Mouse (Mus musculus) heart, embryonic 15.5 days (tissue): Measurements from ENCODE around the gene Jsrp1. TPM values are rescaled to one million over a fixed set of nuclear protein-coding genes. Genes with fewer than 3 reads are reported as not detected.
A peak's percentile ranks its signal among the peaks of the same experiment; 100 is the strongest.

Experiments used
- ATAC-seq: fragments of 200-750 bp; cut with Nextera tagmentation; replicated peaks from 2 replicates; pipeline ENCODE4 v1.8.0; 2017; ENCODE audit warnings: low read depth, moderate TSS enrichment; ENCODE audit not compliant: insufficient number of reproducible peaks, insufficient read depth, low FRiP score
- H3K27ac ChIP-seq: fragments of 300-500 bp; sonication (generic); 2 replicates; pipeline ENCODE4 v1.5.1; 2015; ENCODE audit warnings: mild to moderate bottlenecking, inconsistent platforms
- H3K27me3 ChIP-seq: fragments of 300-500 bp; sonication (generic); 2 replicates; pipeline ENCODE4 v1.6.1; 2015; ENCODE audit warnings: inconsistent platforms
- H3K36me3 ChIP-seq: fragments of 300-500 bp; sonication (generic); 2 replicates; pipeline ENCODE4 v1.6.1; 2015; ENCODE audit warnings: mild to moderate bottlenecking, inconsistent platforms
- H3K4me1 ChIP-seq: fragments of 300-500 bp; sonication (generic); replicated peaks from 2 replicates; pipeline ENCODE4 v1.6.1; 2015; ENCODE audit warnings: inconsistent platforms
- H3K4me2 ChIP-seq: fragments of 300-500 bp; sonication (generic); 2 replicates; pipeline ENCODE4 v1.6.1; 2015; ENCODE audit warnings: inconsistent platforms, mild to moderate bottlenecking, moderate library complexity
- H3K4me3 ChIP-seq: fragments of 300-500 bp; sonication (generic); 2 replicates; pipeline ENCODE4 v1.5.1; 2015; ENCODE audit warnings: mild to moderate bottlenecking, inconsistent platforms
- H3K9ac ChIP-seq: fragments of 300-500 bp; sonication (generic); 2 replicates; pipeline ENCODE4 v1.6.1; 2015; ENCODE audit warnings: mild to moderate bottlenecking, inconsistent platforms
- H3K9me3 ChIP-seq: fragments of 300-500 bp; sonication (generic); replicated peaks from 2 replicates; pipeline ENCODE4 v1.6.1; 2016; ENCODE audit warnings: inconsistent platforms
- WGBS: fragments of 180-500 bp; shearing (Covaris S2); methylation state at CpG from one replicate; pipeline ENCODE4 v1.1.7; 2015; ENCODE audit warnings: mixed read lengths; 5-methylcytosine and 5-hydroxymethylcytosine counted together
- polyA plus RNA-seq: library from polyadenylated mRNA; unstranded; fragments of >200 nt; fragmentation: Nextera tagmentation; extraction: Ambion mirVana; gene quantifications from 2 replicates; pipeline ENCODE4 v1.2.1, GENCODE M21; 2015

Gene Jsrp1
- polyA plus RNA-seq, 1 experiment from 2014 or later, result 5.1 TPM

- peak within 1 kb of the TSS; percentile 91 for H3K27ac ChIP-seq
- peak within 1 kb of the TSS; percentile 77 for H3K4me3 ChIP-seq
- H3K36me3 ChIP-seq, result peaks cover 45% of the 10 kb centered on the region
- H3K4me2 ChIP-seq, result peak within 1 kb of the TSS; percentile 69
- peaks cover 36% of the 10 kb centered on the region for H3K4me1 ChIP-seq
- no peaks in the 10 kb centered on the region for H3K9me3 ChIP-seq
- H3K9ac ChIP-seq, result peak within 1 kb of the TSS; percentile 85
- H3K27me3 ChIP-seq, result no peaks in the 10 kb centered on the region
- under 1% methylated on average over 104 of the region's 104 CpGs for WGBS
- peak; percentile 91 for ATAC-seq
Observed at GRCm38 (mm10) chr10:80798150-80799006, 14.9 kb downstream of the Jsrp1 start, which contains the start of the genes Sf3a2 and Plekhj1. Gene Sf3a2 (plus strand): TSS chr10:80798198. Gene Plekhj1 (minus strand): TSS chr10:80798626.

GRCm38 (mm10) chr10:80797186-80798149, 15.8 kb downstream of the Jsrp1 start:
- no peaks in the 10 kb centered on the region for H3K27me3 ChIP-seq
- H3K4me3 ChIP-seq, result peak overlapping the region; percentile 77
- H3K4me1 ChIP-seq, result peaks cover 40% of the 10 kb centered on the region
- H3K4me2 ChIP-seq, result peak overlapping the region; percentile 69
- peak overlapping the region; percentile 91 for H3K27ac ChIP-seq
- ATAC-seq, result peak; percentile 58
- H3K9me3 ChIP-seq, result no peaks in the 10 kb centered on the region
- peak overlapping the region; percentile 85 for H3K9ac ChIP-seq
- 4% methylated on average over 52 of the region's 59 CpGs for WGBS
- H3K36me3 ChIP-seq, result peaks cover 45% of the 10 kb centered on the region

GRCm38 (mm10) chr10:80796307-80796848, 16.9 kb downstream of the Jsrp1 start:
- peaks cover 42% of the 10 kb centered on the region for H3K36me3 ChIP-seq
- WGBS, result 77% methylated on average over 9 of the region's 9 CpGs
- H3K4me1 ChIP-seq, result peaks cover 51% of the 10 kb centered on the region

GRCm38 (mm10) chr10:80794750-80795149, 18.5 kb downstream of the Jsrp1 start:
- peaks cover 49% of the 10 kb centered on the region for H3K4me1 ChIP-seq
- H3K36me3 ChIP-seq, result peaks cover 53% of the 10 kb centered on the region
- no peak overlapping the region for H3K27ac ChIP-seq
- WGBS, result 87% methylated on average over 8 of the region's 8 CpGs
- no peaks in the 10 kb centered on the region for H3K9me3 ChIP-seq
- no peaks in the 10 kb centered on the region for H3K27me3 ChIP-seq
- no peak overlapping the region for H3K9ac ChIP-seq
- H3K4me3 ChIP-seq, result no peak overlapping the region
- H3K4me2 ChIP-seq, result no peak overlapping the region
- ATAC-seq, result no peak

More at GRCm38 (mm10) chr10:80796307-80796848, 16.9 kb downstream of the Jsrp1 start:
- Histone ChIP-seq H3K27me3 (no peaks in the 10 kb centered on the region), H3K27ac (no peak overlapping the region; the same call in 1 of the 2 replicates), H3K9me3 (no peaks in the 10 kb centered on the region), H3K4me2 (peak overlapping the region; percentile 69), H3K4me3 (peak overlapping the region; percentile 77; the same call in 1 of the 2 replicates), H3K9ac (peak overlapping the region; percentile 85; the same call in 1 of the 2 replicates)
- ATAC-seq, result no peak

- no peak overlapping the region for H3K4me2 ChIP-seq
- no peaks in the 10 kb centered on the region for H3K9me3 ChIP-seq
- peaks cover 61% of the 10 kb centered on the region for H3K36me3 ChIP-seq
- no peak for ATAC-seq
- H3K4me1 ChIP-seq, result peaks cover 44% of the 10 kb centered on the region
- no peak overlapping the region for H3K4me3 ChIP-seq
- no peaks in the 10 kb centered on the region for H3K27me3 ChIP-seq
- no peak overlapping the region for H3K27ac ChIP-seq
- no peak overlapping the region for H3K9ac ChIP-seq
- 77% methylated on average over 4 of the region's 4 CpGs for WGBS
Observed at GRCm38 (mm10) chr10:80793803-80794202, 19.5 kb downstream of the Jsrp1 start.

- 88% methylated on average over 13 of the region's 13 CpGs for WGBS
- Histone ChIP-seq H3K36me3 (peaks cover 67% of the 10 kb centered on the region), H3K9ac (no peak overlapping the region), H3K4me2 (no peak overlapping the region), H3K27me3 (no peaks in the 10 kb centered on the region), H3K27ac (0 out of 2 replicates have a peak overlapping the region, but pooled peaks have one; percentile 77), H3K9me3 (no peaks in the 10 kb centered on the region), H3K4me1 (peaks cover 44% of the 10 kb centered on the region), H3K4me3 (no peak overlapping the region)
- ATAC-seq, result no peak
Observed at GRCm38 (mm10) chr10:80793033-80793784, 20.1 kb downstream of the Jsrp1 start.

GRCm38 (mm10) chr10:80792175-80793032, 20.9 kb downstream of the Jsrp1 start:
- peak overlapping the region; percentile 77 for H3K27ac ChIP-seq
- peak overlapping the region; percentile 16; the same call in 1 of the 2 replicates for H3K9ac ChIP-seq

GRCm38 (mm10) chr10:80791476-80792174, 21.7 kb downstream of the Jsrp1 start:
- peak; percentile 61; the same call in 1 of the 2 replicates for ATAC-seq
- Histone ChIP-seq H3K27me3 (no peaks in the 10 kb centered on the region), H3K4me2 (0 out of 2 replicates have a peak overlapping the region, but pooled peaks have one; percentile 1), H3K27ac (peak overlapping the region; percentile 77), H3K9me3 (no peaks in the 10 kb centered on the region), H3K4me3 (no peak overlapping the region), H3K9ac (peak overlapping the region; percentile 16; the same call in 1 of the 2 replicates), H3K4me1 (peaks cover 40% of the 10 kb centered on the region), H3K36me3 (peaks cover 81% of the 10 kb centered on the region)
- WGBS, result 54% methylated on average over 33 of the region's 33 CpGs

More at GRCm38 (mm10) chr10:80792175-80793032, 20.9 kb downstream of the Jsrp1 start:
- ATAC-seq, result no peak
- Histone ChIP-seq H3K9me3 (no peaks in the 10 kb centered on the region), H3K27me3 (no peaks in the 10 kb centered on the region), H3K4me2 (0 out of 2 replicates have a peak overlapping the region, but pooled peaks have one; percentile 1), H3K4me1 (peaks cover 48% of the 10 kb centered on the region), H3K4me3 (no peak overlapping the region), H3K36me3 (peaks cover 75% of the 10 kb centered on the region)
- WGBS, result 70% methylated on average over 41 of the region's 41 CpGs

- Histone ChIP-seq H3K9me3 (no peaks in the 10 kb centered on the region), H3K9ac (no peak overlapping the region), H3K4me2 (no peak overlapping the region), H3K27me3 (no peaks in the 10 kb centered on the region), H3K27ac (peak overlapping the region; percentile 77), H3K4me1 (peaks cover 36% of the 10 kb centered on the region), H3K36me3 (peaks cover 86% of the 10 kb centered on the region), H3K4me3 (no peak overlapping the region)
- 72% methylated on average over 19 of the region's 19 CpGs for WGBS
- no peak for ATAC-seq
Observed at GRCm38 (mm10) chr10:80790761-80791404, 22.4 kb downstream of the Jsrp1 start.
